Mouse (Mus musculus) heart, adult 10 weeks (tissue): ENCODE data around the gene Thap7. TPM values are rescaled to one million over a fixed set of nuclear protein-coding genes. Genes with fewer than 3 reads are reported as not detected.

ENCODE experiments used
- polyA plus RNA-seq: library from polyadenylated mRNA; stranded (reverse); fragments of 350-450 nt; fragmentation: Illumina TruSeq; extraction: RNeasy Lipid Tissue Mini Kit (QIAGEN cat#74804); gene quantifications from one replicate; pipeline ENCODE4 v1.2.3, GENCODE M21; 2014; ENCODE audit warnings: low read depth, low replicate concordance

Gene Thap7
- polyA plus RNA-seq = 15.2 TPM

GRCm38 (mm10) chr16:17530640-17531288 is at the start of gene Thap7:
Thap7 (minus strand) TSS chr16:17531136.

GRCm38 (mm10) chr16:17561751-17562208 is 30.8 kb upstream of the Thap7 start, which contains the start of gene P2rx6:
P2rx6 (plus strand) TSS chr16:17561885.

GRCm38 (mm10) chr16:17561128-17561750 is 30.3 kb upstream of the Thap7 start, which contains the start of gene Lrrc74b:
Lrrc74b (minus strand) TSS chr16:17561247.

DNA sequence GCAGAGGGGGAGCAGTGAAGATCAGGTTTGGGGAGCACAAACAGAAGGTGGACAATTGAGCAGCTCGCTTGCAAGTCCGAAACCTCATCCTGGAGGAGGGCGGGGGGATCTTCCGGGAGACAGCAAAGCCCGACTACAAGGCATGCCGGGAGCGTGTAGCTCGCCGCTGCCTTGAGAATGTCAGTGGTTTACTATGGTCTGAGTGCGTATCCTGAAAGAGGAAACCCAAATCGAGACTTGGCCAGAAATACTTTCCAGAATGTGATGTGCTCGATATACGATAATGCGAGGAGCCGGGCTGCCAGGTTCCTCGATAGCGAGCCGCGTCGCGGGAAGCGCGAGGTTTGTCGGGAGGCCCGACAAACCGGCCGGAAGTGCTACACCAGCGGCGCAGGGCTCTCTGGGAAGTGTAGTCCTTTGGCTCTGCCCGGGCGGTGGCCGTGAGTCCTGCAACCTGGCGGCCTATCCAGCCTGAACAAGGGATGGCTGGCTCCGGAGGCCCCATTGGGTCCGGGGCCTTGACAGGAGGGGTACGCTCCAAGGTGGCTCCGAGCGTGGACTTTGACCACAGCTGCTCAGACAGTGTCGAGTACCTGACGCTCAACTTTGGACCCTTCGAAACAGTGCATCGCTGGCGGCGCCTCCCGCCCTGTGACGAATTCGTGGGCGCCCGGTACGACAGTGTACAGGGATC is 22.2 kb downstream of the Thap7 start, which contains the start of gene Lztr1:
TSS of gene Lztr1 (plus strand) at position 143 of the 694 bp plus-strand sequence.

GRCm38 (mm10) chr16:17489469-17490111 is 41.3 kb downstream of the Thap7 start, which contains the start of gene Aifm3:
Aifm3 (plus strand) TSS chr16:17489611.

Other genes starting within 250 kb of the Thap7 start
- gene Serpind1, start 199.8 kb downstream of the Thap7 start, polyA plus RNA-seq = 0.42 TPM
- gene Snap29, start 125.2 kb downstream of the Thap7 start, polyA plus RNA-seq = 20.0 TPM
- gene Pi4ka, start 124.8 kb downstream of the Thap7 start, polyA plus RNA-seq = 62.0 TPM
- gene Crkl, start 79.1 kb downstream of the Thap7 start, polyA plus RNA-seq = 20.1 TPM
- not detected for gene Aifm3, start 41.5 kb downstream of the Thap7 start, polyA plus RNA-seq
- gene Lztr1, start 22.4 kb downstream of the Thap7 start, polyA plus RNA-seq = 38.3 TPM
- gene Lrrc74b, start 30.1 kb upstream of the Thap7 start, polyA plus RNA-seq = not detected
- gene P2rx6, start 30.7 kb upstream of the Thap7 start, polyA plus RNA-seq = 2.9 TPM
- 2.7 TPM for gene Slc7a4, start 52.1 kb upstream of the Thap7 start, polyA plus RNA-seq
- gene Smpd4, start 88.2 kb upstream of the Thap7 start, polyA plus RNA-seq = 16.5 TPM
- 0.60 TPM for gene Ccdc74a, start 115.3 kb upstream of the Thap7 start, polyA plus RNA-seq
- gene Med15, start 201.8 kb upstream of the Thap7 start, polyA plus RNA-seq = 26.7 TPM
- 27.5 TPM for gene Klhl22, start 228.5 kb upstream of the Thap7 start, polyA plus RNA-seq